Mouse (Mus musculus) layer of hippocampus, postnatal 14 days (tissue): ENCODE measurements around the gene Pagr1b. TPM values are rescaled to one million over a fixed set of nuclear protein-coding genes. Genes with fewer than 3 reads are reported as not detected.

ENCODE experiments used
- DNase-seq, 2 experiments: peaks; one replicate each; pipeline ENCODE4 v3.0.0; 2021 to 2022; ENCODE audit warnings: low spot score in 2 of 2, mixed read lengths in 1 of 2
- total RNA-seq, 2 experiments: library from RNA; stranded (reverse); gene quantifications; 2 replicates each; pipeline ENCODE4 v1.2.3; 2021

Gene Pagr1b
- total RNA-seq, 2 experiments from 2014 or later = 2.0 TPM; not detected in 1

DNA sequence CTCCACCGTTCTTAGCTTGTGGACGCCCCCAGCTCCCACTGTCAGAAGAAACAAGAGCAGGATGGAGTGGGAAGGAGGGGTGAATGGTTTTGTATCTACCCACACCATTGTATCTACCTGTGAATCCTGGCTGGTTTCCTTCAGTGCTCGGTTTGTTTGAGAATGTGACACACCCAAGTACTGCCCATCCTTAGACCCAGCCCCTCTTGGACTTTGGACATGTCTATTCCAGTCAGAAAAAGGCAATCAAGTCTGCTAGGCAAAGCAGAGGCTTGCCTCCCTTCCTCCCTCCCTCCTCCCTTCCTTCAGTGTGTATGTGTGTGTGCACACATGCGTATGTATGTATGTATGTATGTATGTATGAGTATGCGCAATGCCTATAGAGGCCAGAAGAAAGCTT, 12.7 kb downstream of the Pagr1b start:
- DNase-seq = no peak

DNA sequence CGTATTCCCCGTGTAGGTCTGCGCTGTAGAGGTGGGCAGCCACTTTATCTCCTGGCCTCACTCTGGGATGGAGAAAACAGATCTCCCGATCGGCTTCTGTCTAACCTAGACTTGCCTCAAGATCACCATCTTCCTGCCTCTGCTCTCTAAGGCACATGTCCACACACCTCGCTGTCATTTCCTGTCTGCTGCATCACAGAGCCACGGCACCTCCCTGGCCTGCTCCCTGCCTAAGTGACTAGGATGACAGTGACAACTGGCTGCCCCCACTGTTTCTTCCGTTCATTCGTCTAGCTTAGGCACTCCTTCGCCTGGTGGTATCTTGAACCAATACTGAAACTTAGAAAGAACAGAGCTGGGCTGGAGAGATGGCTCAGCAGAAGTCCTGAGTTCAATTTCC, 16.7 kb downstream of the Pagr1b start:
- DNase-seq = no peak

- DNase-seq = no peak
These were observed 19.8 kb downstream of the Pagr1b start for GRCm38 (mm10) chr7:126996449-126996848.

- DNase-seq = no peak
These were observed 27.5 kb downstream of the Pagr1b start for GRCm38 (mm10) chr7:126988816-126989215.

DNA sequence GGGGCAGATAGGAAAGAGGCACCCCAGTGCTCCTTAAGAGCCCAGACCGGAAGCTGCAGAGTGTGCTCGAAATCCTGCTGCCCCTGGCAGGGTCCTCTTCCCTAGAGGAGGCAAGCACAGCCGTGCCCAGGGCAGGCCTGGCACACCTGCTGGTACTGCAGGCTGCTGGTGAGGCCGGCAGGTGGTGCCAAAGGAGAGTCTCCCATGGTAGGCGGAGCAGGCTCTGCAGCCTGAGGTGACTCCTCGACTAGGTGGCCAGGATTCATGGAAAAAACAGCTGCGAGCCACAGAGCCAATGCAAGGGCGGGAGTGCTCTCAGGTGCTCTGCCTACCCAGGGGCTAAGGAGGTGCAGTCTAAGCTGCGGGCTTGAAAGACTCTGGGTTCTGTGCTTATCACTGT, 30.0 kb downstream of the Pagr1b start:
- peak; percentile 26 to 43 for DNase-seq

GRCm38 (mm10) chr7:126984667-126985444, 31.4 kb downstream of the Pagr1b start:
- no peak for DNase-seq

GRCm38 (mm10) chr7:126983113-126983512, 33.2 kb downstream of the Pagr1b start:
- DNase-seq = no peak

DNA sequence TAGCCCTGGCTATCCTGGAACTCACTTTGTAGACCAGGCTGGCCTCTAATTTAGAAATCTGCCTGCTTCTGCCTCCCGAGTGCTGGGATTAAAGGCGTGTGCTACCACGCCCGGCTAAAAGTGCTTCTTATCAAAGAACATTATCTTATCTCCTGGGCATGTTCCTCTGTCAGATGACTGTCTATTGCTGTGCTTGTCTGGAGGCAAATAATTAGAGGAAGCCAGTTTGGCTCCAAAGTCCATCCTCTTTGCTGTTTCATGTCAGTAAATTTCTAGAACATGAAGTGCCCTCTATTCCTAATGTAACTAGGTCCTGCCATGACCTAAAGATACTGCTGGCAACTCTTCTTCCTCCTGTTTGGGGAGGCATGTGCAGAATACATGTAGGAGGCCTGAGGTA, 34.2 kb downstream of the Pagr1b start:
- no peak for DNase-seq

GRCm38 (mm10) chr7:126981601-126982000, 34.7 kb downstream of the Pagr1b start:
- no peak for DNase-seq

DNA sequence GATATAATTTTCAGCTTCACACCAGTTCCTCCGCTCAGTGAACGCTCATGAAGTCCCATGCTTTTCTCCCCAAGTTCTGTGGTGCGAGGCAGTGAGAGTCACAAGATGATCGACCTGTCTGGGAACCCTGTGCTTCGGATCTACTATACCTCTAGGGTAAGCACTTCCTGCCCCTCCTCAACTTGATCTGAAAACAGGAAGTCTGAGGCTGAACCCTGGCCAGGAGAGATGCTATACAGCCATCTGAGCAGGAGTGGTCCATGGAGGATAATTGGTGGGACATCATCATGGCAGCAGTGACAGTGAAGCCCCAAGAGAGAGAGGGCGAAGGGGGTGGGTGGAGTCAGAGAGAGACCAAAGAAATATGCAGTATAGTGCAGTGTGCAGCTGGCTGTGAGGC, 37.4 kb downstream of the Pagr1b start:
- DNase-seq = no peak

GRCm38 (mm10) chr7:126976878-126977459, 39.3 kb downstream of the Pagr1b start:
- DNase-seq = no peak

- DNase-seq = peak; percentile 96
These were observed 40.1 kb downstream of the Pagr1b start, which contains the start of gene Cdiptos for GRCm38 (mm10) chr7:126975950-126976866. TSS of gene Cdiptos (minus strand) at chr7:126976098.

GRCm38 (mm10) chr7:126975893-126975949, 40.6 kb downstream of the Pagr1b start, which contains the start of gene Cdipt:
TSS of gene Cdipt (plus strand) at chr7:126975914.
- DNase-seq = no peak

- no peak for DNase-seq
These were observed 40.8 kb downstream of the Pagr1b start for GRCm38 (mm10) chr7:126975493-126975892.

GRCm38 (mm10) chr7:126967361-126967760, 48.9 kb downstream of the Pagr1b start:
- no peak for DNase-seq

DNA sequence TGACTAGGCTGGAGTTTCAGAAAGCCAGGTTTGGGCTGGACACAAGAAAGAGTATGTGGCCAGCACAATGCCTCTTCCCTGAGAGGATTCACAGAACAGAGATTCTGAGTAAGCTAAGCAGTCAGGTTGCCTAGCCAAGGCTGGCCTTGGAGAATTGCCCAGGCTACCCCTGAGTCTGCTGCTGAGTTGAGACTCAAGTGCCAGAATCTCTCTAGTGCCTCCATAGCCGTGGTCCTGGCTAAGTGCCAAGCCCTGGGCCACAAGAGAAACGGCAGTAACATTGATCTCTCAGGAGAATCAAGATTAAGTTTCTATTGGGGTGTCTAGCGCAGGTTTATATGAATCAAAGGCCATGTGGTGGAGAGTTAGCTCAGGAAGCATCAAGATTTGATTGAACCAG, 50.7 kb downstream of the Pagr1b start:
- DNase-seq = no peak

- no peak for DNase-seq
These were observed 52.6 kb downstream of the Pagr1b start for GRCm38 (mm10) chr7:126963548-126964286.

DNA sequence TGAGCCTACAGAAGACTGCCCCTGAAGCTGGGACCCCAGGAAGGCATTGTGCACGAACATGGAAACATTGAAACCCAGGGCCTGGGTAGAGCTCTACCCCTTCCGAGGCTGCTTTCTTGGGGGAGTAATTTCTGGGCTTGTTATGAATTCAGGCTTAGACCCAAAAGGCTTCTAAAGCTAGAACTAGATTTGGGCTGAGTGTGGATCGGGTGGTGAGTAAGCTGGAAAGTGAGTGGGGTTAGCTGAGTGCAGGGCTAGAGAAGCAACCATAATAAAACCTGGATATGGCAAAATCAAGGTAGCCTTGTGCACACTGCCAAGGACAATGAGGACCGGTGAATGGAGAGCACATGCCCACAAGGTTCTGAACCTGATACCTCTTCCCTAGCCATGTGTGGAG, 54.3 kb downstream of the Pagr1b start:
- no peak for DNase-seq

DNA sequence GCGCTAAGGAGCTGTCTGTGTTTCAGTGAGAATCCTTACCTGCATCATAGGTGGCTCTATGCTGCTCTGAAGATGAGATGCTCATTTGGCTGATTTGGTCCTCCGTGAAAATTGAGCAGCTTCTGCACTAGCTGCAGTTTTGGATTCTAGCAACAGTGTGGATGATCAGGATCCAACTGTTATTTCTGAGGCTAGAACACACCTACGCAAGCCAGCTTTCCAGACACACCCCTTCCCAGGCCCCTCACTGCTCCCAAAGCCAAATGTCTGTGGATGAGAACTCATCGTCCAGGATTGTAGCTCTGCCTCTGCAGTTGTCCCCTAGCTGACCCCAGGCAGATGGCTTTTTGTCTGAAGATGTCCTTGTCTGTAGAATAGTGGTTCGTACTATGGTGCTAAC, 55.2 kb downstream of the Pagr1b start:
- DNase-seq = no peak

- DNase-seq = no peak
These were observed 56.5 kb downstream of the Pagr1b start for GRCm38 (mm10) chr7:126959780-126960179.

- DNase-seq = no peak
These were observed 61.2 kb downstream of the Pagr1b start for GRCm38 (mm10) chr7:126955125-126955524.

DNA sequence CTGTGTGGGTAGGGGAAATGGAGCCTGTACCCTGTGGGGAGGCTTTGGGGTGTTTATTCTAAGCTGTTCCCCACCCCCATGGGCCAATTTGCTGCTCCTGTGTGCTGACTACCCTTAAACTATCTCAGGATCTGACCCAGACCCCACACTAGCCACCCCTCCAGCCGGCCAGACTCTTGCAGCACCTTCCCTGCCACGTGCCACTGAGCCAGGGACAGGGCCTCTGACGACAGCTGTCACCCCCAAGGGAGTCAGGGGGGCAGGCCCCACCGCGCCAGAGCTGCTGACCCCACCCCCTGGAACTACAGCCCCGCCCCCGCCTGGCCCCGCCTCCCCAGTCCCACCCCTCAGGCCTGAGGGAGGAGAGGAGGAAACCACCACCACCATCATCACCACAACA, 63.6 kb downstream of the Pagr1b start:
- DNase-seq = no peak
